Mouse (Mus musculus) midbrain, embryonic 14.5 days (tissue): ENCODE measurements around the gene Cpm. TPM values are rescaled to one million over a fixed set of nuclear protein-coding genes. Genes with fewer than 3 reads are reported as not detected.

Experiments used
- ATAC-seq: fragments of 200-750 bp; cut with Nextera tagmentation; 2 replicates; pipeline ENCODE4 v1.8.0; 2017; ENCODE audit warnings: moderate number of reproducible peaks, moderate library complexity; ENCODE audit not compliant: low FRiP score, low TSS enrichment
- DNase-seq: peaks from one replicate; pipeline ENCODE4 v3.0.0-alpha.2; 2015
- H3K27ac ChIP-seq: fragments of 300-500 bp; sonication (generic); replicated peaks from 2 replicates; pipeline ENCODE4 v1.5.1; 2014; ENCODE audit warnings: mild to moderate bottlenecking, low read depth, low read length, moderate library complexity
- H3K27me3 ChIP-seq: fragments of 300-500 bp; sonication (generic); 2 replicates; pipeline ENCODE4 v1.6.1; 2014; ENCODE audit warnings: low read length, control low read depth, mixed read lengths; ENCODE audit not compliant: control insufficient read depth, insufficient read depth
- H3K36me3 ChIP-seq: fragments of 300-500 bp; sonication (generic); 2 replicates; pipeline ENCODE4 v1.6.1; 2014; ENCODE audit warnings: low read length, control low read depth; ENCODE audit not compliant: control insufficient read depth, insufficient read depth
- H3K4me1 ChIP-seq: fragments of 300-500 bp; sonication (generic); 2 replicates; pipeline ENCODE4 v1.6.1; 2014; ENCODE audit warnings: mild to moderate bottlenecking, antibody characterized with exemption, low read length, control low read depth; ENCODE audit not compliant: control insufficient read depth, insufficient read depth
- H3K4me2 ChIP-seq: fragments of 300-500 bp; sonication (generic); 2 replicates; pipeline ENCODE4 v1.6.1; 2014; ENCODE audit warnings: mild to moderate bottlenecking, low read length, moderate library complexity
- H3K4me3 ChIP-seq: fragments of 300-500 bp; sonication (generic); replicated peaks from 2 replicates; pipeline ENCODE4 v1.5.1; 2014; ENCODE audit warnings: low read depth, low read length
- H3K9ac ChIP-seq: fragments of 300-500 bp; sonication (generic); replicated peaks from 2 replicates; pipeline ENCODE4 v1.6.1; 2014; ENCODE audit warnings: mild to moderate bottlenecking, low read length, moderate library complexity
- H3K9me3 ChIP-seq: fragments of 300-500 bp; sonication (generic); 2 replicates; pipeline ENCODE4 v1.6.1; 2016; ENCODE audit warnings: low read length, control low read depth, mixed read lengths; ENCODE audit not compliant: control insufficient read depth
- WGBS: fragments of 180-500 bp; shearing (Covaris S2); extraction: QIAGEN DNeasy Blood & Tissue Kit; methylation state at CpG from one replicate; pipeline ENCODE4 v1.1.7; 2014; 5-methylcytosine and 5-hydroxymethylcytosine counted together
- polyA plus RNA-seq: library from polyadenylated mRNA; unstranded; fragments of >200 nt; fragmentation: Nextera tagmentation; extraction: Ambion mirVana; gene quantifications from 2 replicates; pipeline ENCODE4 v1.2.1, GENCODE M21; 2014

The Cpm gene
- polyA plus RNA-seq, 1 experiment from 2014 or later, result 5.4 TPM

DNA sequence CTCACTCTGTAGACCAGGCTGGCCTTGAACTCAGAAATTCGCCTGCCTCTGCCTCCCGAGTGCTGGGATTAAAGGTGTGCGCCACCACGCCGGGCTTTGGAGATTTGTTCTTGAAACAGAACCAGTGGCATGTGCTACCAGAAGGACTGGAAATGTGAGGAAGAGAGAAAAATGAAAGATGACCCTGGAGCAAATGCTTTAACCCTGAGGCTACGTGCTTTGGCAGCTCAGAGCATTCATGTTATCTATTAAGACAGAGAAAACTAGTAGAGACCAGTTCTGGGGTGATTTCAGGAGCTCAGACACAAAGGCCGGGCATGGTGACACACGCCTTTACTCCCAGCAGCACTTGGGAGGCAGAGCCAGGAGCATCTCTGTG, 9.9 kb downstream of the Cpm start:
- Histone ChIP-seq H3K4me1 (no peaks in the 10 kb centered on the region; the same call in 1 of the 2 replicates), H3K4me3 (no peak overlapping the region), H3K27ac (no peak overlapping the region), H3K27me3 (no peaks in the 10 kb centered on the region), H3K4me2 (no peak overlapping the region), H3K9me3 (no peaks in the 10 kb centered on the region), H3K36me3 (no peaks in the 10 kb centered on the region), H3K9ac (no peak overlapping the region)
- ATAC-seq (no peak), DNase-seq (no peak)
- 95% methylated on average over 8 of the region's 8 CpGs for WGBS

GRCm38 (mm10) chr10:117639899-117640594, 10.7 kb downstream of the Cpm start:
- H3K27me3 ChIP-seq, result no peaks in the 10 kb centered on the region
- no peak overlapping the region for H3K9ac ChIP-seq
- ATAC-seq, result no peak
- no peaks in the 10 kb centered on the region for H3K36me3 ChIP-seq
- no peak overlapping the region for H3K4me2 ChIP-seq
- DNase-seq, result no peak
- H3K4me1 ChIP-seq, result no peaks in the 10 kb centered on the region; the same call in 1 of the 2 replicates
- no peak overlapping the region for H3K27ac ChIP-seq
- no peak overlapping the region for H3K4me3 ChIP-seq
- no peaks in the 10 kb centered on the region for H3K9me3 ChIP-seq
- WGBS, result 64% methylated on average over 21 of the region's 21 CpGs

DNA sequence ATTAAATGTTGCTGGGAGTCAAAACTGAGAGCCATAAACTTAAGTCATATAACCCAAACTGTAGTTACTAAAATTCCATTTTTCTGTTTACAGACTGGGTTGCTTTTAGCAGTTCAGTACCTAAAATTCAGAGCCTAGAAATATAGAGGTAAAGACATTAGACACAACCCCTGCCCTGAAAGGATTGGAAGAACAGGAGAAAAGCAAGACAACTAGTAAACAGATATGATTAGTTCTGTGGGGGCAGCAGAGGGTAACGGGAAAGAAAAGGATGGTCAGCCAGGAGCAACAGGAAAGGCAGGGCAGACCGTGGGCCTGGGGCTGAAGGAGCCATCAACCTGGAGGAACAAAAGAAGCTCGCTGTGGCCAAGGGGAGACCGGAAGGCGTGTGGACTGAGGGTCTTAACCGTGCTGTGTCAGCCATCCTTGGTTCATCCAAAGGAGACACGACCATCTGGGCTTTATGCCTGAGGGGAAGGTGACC, 11.3 kb downstream of the Cpm start:
- no peak for ATAC-seq
- Histone ChIP-seq H3K9ac (no peak overlapping the region), H3K4me3 (no peak overlapping the region), H3K4me1 (no peaks in the 10 kb centered on the region; the same call in 1 of the 2 replicates), H3K9me3 (no peaks in the 10 kb centered on the region), H3K4me2 (no peak overlapping the region), H3K36me3 (no peaks in the 10 kb centered on the region), H3K27ac (no peak overlapping the region), H3K27me3 (no peaks in the 10 kb centered on the region)
- DNase-seq, result no peak
- 68% methylated on average over 7 of the region's 7 CpGs for WGBS

- Histone ChIP-seq H3K27ac (no peak overlapping the region), H3K9ac (0 out of 2 replicates have a peak overlapping the region, but pooled peaks have one; percentile 34), H3K4me2 (peak overlapping the region; percentile 31; the same call in 1 of the 2 replicates), H3K4me3 (no peak overlapping the region), H3K27me3 (no peaks in the 10 kb centered on the region), H3K4me1 (no peaks in the 10 kb centered on the region; the same call in 1 of the 2 replicates), H3K36me3 (no peaks in the 10 kb centered on the region), H3K9me3 (no peaks in the 10 kb centered on the region)
- 49% methylated on average over 20 of the region's 20 CpGs for WGBS
- DNase-seq (peak; percentile 23), ATAC-seq (no peak)
Measured at GRCm38 (mm10) chr10:117641400-117642200, 12.3 kb downstream of the Cpm start.

GRCm38 (mm10) chr10:117642201-117642450, 12.8 kb downstream of the Cpm start:
- Histone ChIP-seq H3K4me2 (no peak overlapping the region), H3K36me3 (no peaks in the 10 kb centered on the region), H3K27ac (no peak overlapping the region), H3K4me3 (no peak overlapping the region), H3K4me1 (no peaks in the 10 kb centered on the region; the same call in 1 of the 2 replicates), H3K9me3 (no peaks in the 10 kb centered on the region), H3K27me3 (no peaks in the 10 kb centered on the region), H3K9ac (no peak overlapping the region)
- ATAC-seq (no peak), DNase-seq (no peak)
- 85% methylated on average over 9 of the region's 9 CpGs for WGBS

DNA sequence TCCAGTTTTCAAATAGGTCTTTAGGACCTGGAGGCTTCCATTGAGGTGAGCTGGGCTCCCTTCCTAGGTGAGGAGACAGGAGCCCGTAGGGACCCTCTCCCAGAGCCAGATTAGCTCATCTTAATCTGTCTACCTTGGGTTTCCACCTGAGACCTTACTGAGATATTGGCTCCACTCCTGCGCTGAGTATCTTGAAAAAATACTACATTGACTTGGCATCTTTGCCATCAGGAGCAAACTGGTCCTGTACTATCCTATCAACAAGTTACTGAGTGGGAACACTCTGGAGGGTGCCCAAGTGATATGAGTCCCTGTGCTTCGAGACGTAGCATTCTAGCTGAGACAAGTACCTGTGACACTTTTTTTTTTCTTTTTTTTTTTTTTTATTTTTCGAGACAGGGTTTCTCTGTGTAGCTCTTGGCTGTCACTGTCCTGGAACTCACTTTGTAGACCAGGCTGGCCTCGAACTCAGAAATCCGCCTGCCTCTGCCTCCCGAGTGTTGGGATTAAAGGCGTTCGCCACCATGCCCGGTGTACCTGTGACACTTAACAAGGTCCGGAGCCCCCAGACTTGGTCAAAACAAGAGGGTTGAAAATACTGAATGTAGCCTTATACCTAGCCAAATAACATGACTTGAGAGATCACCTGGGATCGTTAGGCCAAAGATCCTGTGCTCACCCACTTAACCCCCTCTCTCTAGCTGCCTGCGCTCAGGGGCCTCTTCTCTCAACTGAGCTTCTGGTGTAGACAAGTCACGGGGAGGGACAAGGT, 13.4 kb downstream of the Cpm start:
- H3K4me3 ChIP-seq, result no peak overlapping the region
- 94% methylated on average over 15 of the region's 15 CpGs for WGBS
- ATAC-seq, result no peak
- H3K4me2 ChIP-seq, result no peak overlapping the region
- H3K27me3 ChIP-seq, result no peaks in the 10 kb centered on the region
- no peaks in the 10 kb centered on the region for H3K9me3 ChIP-seq
- no peaks in the 10 kb centered on the region; the same call in 1 of the 2 replicates for H3K4me1 ChIP-seq
- H3K27ac ChIP-seq, result no peak overlapping the region
- H3K36me3 ChIP-seq, result no peaks in the 10 kb centered on the region
- DNase-seq, result no peak
- no peak overlapping the region for H3K9ac ChIP-seq

DNA sequence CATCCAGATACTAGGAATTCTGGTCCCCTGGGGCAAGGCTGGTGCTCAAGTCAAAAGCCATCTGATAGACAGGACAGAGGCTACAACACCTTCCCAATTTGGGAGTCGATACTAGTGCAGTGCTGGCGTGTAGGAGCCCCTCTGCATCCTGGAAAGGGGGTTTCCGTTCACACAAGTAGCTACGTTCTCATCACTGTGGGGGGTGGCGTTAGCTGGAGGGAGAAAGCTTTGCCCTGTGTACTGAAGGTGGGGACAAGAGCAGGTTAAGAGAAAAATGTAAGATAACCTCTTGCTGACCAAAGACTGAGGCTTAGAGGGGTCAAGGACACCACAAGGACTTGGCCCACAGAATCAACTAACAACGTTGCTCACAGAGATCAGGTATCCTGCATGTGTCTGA, 14.0 kb downstream of the Cpm start:
- Histone ChIP-seq H3K36me3 (no peaks in the 10 kb centered on the region), H3K9me3 (no peaks in the 10 kb centered on the region), H3K27me3 (no peaks in the 10 kb centered on the region), H3K27ac (no peak overlapping the region), H3K9ac (no peak overlapping the region), H3K4me2 (no peak overlapping the region), H3K4me3 (no peak overlapping the region), H3K4me1 (no peaks in the 10 kb centered on the region)
- DNase-seq (no peak), ATAC-seq (no peak)
- 82% methylated on average over 6 of the region's 6 CpGs for WGBS

DNA sequence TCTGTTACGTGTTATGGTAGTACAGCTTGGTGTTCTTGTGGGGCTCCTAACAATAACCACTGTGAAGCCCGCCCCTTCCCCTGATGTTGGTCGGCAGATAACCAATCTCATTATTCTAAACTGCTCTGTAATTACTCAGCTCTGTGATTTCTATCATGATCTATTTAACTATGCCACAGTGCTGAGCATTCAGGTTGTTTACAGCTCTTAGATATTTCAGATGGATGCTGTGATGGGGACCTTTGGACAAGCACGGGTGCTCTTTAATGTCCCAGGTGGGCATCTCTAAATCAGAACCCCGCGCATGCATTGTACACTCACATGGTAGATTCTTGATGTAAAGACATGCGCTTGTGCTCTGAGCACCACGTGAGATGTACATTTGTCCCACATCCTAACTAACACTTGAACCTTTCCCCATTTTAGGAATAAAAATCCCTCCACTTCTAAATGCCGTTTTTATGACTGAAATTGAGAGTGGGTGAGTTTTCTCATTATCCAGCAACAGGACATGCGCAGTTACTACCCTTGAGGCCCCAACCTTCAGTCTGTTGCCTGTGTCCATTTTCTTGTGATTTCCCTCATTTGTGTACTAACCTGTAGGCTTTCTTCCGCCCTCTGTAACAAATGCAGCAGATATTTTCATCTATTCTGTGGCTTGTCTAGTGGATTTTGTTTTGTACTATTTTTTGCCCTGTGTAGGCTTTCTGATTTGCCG, 14.6 kb downstream of the Cpm start:
- Histone ChIP-seq H3K27ac (no peak overlapping the region), H3K4me3 (no peak overlapping the region), H3K27me3 (no peaks in the 10 kb centered on the region), H3K36me3 (no peaks in the 10 kb centered on the region), H3K9ac (no peak overlapping the region), H3K9me3 (no peaks in the 10 kb centered on the region), H3K4me1 (no peaks in the 10 kb centered on the region), H3K4me2 (no peak overlapping the region)
- 89% methylated on average over 12 of the region's 12 CpGs for whole genome bisulfite sequencing
- ATAC-seq (no peak), DNase-seq (no peak)
